Mouse (Mus musculus) ovary, postnatal 36 days (tissue): ENCODE measurements at regions not wholly inside any gene's neighbourhood (a gene's known extent, or its start where the extent isn't known, plus 50 kb on each side); places are given as distances from the start of the nearest gene placed in this dataset.

Experiments
- DNase-seq: peaks from one replicate; pipeline ENCODE4 v3.0.0; 2022; ENCODE audit warnings: low spot score, mixed read lengths

DNA sequence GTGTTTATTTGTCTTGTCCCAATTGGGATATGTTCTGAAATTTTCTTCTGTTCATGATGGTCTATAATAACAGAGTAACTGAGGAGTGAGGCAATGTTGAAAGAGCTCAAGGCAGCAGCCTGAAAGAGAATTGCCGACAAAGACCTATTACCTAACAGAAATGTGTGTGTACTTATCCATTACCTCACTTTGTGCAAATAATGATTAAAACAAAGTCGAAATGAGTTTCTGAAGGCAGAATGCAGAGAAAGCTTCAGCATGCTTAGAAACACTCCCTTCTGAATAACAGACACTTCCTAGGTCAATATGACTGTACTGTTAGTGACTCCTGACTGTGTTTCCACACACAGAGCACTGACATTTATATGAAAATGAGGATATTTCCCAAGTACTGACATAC is 63.0 kb downstream of the Kbtbd8 start:
- no peak for DNase-seq

DNA sequence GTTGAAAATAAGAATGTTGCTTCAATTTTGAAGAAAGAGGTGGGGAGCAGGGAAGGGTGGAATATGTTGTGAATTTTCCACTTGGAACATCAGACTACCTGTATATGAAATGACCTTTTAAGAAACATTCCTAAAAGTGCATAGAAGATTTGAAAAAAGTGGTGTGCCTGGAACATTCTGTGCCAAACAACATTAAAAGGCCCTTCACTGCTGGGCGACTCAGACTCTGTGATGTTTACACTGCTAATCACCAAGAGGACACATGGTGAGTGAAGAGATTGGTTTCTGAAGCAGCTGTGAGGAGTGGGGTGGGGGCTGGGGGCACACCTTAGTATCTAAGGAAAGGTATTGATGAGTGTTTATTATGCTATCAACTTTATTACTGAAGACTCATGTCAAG is 65.2 kb downstream of the Kbtbd8 start:
- DNase-seq, result no peak

DNA sequence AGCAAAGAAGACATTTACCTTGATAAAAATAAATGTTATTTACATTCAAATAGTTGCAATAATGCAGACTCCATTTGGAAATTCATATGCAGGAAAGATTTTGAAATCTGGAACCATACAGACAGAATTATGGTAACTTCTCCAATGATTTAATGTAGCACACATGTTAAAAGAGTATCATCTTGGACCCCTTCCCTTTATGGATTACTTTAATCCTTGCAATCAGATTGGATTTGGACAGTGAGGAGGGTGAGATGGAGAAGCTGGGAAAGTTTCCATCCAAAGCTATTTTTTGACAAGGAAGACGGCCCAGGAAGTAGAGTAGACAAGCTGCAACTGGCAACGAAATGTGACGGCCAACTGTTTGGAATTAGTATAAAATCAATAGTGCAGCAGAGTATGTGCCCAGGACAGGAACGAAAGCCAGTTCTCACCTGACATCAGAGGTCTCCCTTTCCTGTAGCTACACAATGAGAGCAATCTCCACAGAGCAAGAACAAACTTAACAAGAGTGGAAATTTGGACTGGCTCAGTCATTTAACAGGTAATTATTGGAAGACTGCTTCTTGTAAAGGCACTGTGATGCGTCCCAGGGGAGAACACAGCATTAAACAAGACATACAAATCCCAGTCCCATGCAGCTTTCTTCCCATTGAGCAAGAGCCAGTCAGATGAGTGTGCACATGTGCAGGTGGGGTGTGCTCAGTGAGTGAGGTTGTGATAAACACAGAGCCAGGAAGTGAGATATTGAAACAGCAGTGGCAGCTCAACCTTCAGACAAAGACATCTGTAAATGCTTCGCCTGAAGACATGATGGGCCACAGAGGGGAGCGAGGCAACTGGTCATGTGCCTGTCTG is 68.3 kb downstream of the Kbtbd8 start:
- no peak for DNase-seq

GRCm38 (mm10) chr6:95196631-95197030 is 79.6 kb downstream of the Kbtbd8 start:
- no peak for DNase-seq

DNA sequence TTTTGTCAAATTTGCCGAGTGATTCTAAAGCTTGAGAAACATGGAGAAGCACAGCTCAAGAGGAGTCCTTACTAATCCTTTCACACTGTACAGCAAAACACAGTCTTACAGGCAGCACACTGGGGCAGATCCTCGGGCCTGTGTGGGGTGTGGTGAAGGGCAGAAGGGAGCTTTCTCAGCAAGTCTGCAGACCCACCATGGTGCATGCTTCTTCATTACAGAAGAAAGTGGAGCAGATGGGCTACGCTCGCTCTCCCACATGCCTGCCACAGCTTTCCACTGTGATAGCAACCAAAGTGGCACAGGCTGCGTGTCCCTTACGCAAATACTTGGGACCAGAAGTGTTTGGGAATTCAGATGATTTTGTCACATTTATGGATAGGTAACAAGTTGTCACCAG is 81.6 kb downstream of the Kbtbd8 start:
- DNase-seq, result no peak

DNA sequence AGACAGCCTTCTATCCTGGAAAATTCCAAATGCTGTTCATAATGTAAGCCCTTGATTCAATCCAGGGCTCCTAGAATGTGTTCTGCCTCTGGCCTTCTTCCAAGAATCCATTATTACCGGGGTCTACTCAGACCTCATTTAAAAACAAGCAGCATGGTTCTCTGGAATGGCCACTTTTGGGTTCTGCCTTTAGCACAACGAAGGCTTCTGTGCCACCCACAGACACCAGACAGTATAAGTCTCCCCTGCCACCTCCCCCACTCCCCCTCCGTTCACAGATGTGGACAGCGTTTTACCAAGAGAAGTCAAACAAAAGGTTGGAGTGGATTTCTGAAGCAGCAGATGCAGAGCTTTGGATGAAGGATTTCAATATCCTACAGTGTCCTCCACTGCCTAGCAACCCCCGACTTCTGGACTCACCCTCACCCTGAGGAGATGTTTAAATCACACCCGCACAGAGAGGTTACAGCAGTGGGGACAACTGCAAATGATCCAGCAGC is 85.3 kb downstream of the Kbtbd8 start:
- no peak for DNase-seq

- no peak for DNase-seq
Measured at GRCm38 (mm10) chr6:95202978-95203377, 85.9 kb downstream of the Kbtbd8 start.

DNA sequence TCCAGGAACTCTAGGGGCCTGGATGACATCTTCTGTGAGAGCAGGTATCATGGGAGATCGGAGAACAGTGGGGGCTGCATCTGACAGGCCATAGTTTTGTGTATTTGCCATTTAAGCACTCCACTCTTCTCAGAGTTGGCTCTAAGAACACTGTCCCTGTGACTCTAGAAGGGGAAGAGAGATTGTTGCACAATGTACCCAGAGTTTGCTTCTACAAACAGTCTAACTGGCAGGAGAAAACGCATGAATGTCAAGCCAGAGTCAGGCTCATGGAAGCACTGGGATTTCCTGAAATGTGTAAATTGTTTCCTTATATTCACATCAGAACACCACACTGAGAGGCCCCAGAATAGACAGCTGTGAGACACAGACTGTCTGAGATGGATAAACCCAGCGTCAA is 87.2 kb downstream of the Kbtbd8 start:
- no peak for DNase-seq

GRCm38 (mm10) chr6:95207063-95207462 is 90.0 kb downstream of the Kbtbd8 start:
- peak; percentile 12 for DNase-seq

DNA sequence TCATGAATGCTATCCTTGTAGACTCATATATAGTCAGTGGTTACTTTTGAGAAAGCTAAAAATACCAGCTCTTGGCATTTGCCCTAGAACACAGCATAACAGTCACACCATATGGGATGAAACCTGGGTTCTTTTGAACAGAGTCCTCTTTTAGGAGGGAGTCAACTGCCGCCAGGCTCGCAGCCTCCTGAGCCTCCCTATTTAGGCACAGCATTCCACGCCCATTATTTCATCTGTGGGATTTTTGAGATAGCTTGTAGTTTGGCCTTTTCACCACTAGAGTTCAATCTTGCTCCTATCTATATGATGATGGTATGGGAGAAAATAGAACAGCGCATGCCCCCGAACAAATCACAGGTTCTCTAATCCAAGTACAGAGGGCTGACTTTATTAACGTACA is 100.4 kb downstream of the Kbtbd8 start:
- DNase-seq, result no peak

DNA sequence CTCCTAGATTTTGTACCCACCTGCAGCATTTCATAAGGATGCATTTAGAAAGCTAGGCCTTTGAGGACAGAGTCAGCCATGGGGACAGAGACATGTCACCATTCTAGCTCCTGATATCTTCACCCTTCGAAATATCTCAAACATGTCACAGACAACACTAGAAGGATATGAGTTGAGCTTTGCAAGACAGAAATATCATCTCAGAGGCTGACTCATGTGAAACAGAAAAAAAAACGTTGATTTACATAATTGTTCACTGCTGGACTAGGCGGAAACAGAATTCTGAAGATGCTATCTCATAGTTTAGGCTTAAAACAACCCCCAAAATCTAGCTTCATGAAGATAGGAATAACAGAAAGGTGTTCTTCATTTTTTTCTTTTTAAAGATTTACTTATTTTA is 101.8 kb downstream of the Kbtbd8 start:
- DNase-seq, result no peak

DNA sequence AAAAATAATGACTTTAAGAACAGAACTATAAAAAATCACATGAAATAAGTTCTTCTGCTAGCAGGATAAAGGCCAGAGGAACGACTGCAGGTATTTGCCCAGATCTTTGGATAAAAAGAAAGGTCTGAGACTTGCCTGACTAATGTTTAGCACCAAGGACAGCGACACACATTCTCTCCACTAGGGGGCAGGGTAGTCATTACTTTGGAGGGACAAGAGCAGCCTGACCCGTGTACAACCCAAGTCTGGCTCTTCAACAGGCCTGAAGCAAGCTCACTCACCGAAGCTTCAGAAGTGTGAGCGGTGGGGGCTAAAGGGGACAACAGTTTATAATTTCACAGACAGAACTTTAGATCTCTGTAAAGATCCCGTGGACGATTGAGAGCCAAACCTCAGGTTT is 98.4 kb upstream of the Gm10234 start:
- DNase-seq, result peak; percentile 73

DNA sequence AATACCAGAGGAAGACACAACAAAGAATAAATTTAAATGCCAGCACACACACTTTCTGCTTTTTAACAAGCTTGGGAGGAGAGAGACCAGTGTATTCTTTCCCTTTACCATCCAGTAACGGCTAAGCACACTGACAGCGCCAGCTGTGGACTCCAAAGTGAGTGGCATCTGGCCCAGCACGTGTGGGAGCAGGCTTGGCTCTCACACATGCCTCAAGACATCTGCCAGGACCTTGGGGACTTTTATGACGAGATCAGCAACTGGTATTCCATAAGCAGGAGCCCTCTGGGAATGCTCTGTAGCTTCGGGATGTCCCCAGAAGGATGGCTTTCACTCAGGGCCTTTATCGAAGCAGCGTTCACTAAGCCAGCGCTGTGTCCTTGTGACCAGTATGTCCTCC is 92.0 kb upstream of the Gm10234 start:
- no peak for DNase-seq

GRCm38 (mm10) chr6:95234712-95235111 is 87.2 kb upstream of the Gm10234 start:
- no peak for DNase-seq

DNA sequence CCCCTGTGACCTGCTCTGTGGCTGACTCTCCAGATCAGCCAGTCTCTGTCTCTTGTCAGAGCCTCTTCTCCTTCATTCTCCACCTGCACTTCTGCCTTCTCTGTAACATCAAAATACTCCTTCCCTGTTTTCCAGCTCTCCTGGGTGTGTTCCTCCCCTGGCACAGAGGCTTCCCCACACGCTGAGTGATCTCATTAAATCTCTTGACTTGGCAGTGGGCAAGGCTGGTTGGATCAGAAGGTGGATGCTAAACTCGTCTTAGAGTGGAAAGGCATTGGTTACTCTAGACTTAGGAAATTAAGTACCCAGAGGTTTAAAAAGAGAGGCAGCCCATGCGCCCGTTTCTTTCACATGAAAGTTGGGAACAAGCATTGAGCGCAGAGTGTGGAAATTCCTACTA is 78.3 kb upstream of the Gm10234 start:
- no peak for DNase-seq

- no peak for DNase-seq
Measured at GRCm38 (mm10) chr6:95244911-95245310, 77.0 kb upstream of the Gm10234 start.

GRCm38 (mm10) chr6:95256303-95256702 is 65.6 kb upstream of the Gm10234 start:
- DNase-seq, result no peak

- no peak for DNase-seq
Measured at GRCm38 (mm10) chr6:95261001-95261400, 60.9 kb upstream of the Gm10234 start.

GRCm38 (mm10) chr6:95264011-95264869 is 57.7 kb upstream of the Gm10234 start:
- DNase-seq, result no peak

DNA sequence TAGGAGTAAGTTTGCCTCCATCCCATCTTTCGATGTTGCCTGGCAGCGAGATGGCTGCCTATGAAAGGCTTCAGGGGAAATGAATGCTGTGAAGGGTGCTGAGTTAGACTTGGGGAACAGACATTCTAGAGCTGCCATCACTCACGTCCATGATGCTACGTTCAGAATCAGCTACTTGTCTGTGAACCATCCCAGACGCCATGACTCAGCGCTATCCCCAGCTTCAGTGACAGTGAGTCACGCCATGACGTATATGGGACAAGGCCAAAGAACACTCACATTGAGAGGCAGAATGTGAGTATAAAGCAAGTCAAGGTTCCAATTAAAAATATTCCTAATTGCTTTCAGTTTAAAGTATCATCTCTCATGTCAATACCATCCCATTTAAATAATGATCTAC is 52.4 kb upstream of the Gm10234 start:
- no peak for DNase-seq
